In the genomic region with DNA sequence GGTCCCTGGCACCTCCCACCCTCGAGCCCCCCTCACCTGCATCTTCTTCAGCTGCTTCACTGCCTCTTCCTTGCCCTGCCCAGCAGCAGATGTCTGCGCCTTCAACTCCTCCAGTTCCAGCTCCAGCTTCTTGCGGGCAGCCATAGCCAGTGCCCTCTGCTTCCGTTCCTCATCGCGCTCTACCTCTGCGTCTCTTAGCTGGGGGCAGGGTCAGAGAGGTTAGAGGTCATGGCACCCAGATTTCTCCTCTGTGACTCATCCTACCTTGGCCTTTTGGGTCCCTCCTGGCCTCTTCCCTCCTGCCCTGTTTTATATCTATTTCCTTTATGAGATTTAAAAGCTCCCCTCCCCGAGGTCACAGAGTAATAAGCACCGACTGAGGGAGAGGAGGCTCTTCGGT, we compare ENCODE assay signal across 1 mouse cellular context.
TF ChIP-seq lines count a peak whose summit lies in the region.

No protein-coding gene starts in this region.

TF ChIP-seq in ES-E14, 5 proteins besides CTCF, POLR2A, EP300 and RAD21 (continued from another document):
- TF ChIP-seq ZNF384 (IDR thresholded peaks at IDR 0.05; ENCODE audit: low read depth, low read length) (no peak), HCFC1 (IDR thresholded peaks at IDR 0.05; ENCODE audit: borderline replicate concordance, insufficient read depth, low read length) (no peak)
